Mouse (Mus musculus) midbrain, embryonic 11.5 days (tissue): ENCODE measurements around the gene Naa20. TPM values are rescaled to one million over a fixed set of nuclear protein-coding genes. Genes with fewer than 3 reads are reported as not detected.

Experiments used
- ATAC-seq: fragments of 200-750 bp; cut with Nextera tagmentation; 2 replicates; pipeline ENCODE4 v1.8.0; 2017; ENCODE audit warnings: moderate TSS enrichment, moderate library complexity; ENCODE audit not compliant: low FRiP score
- DNase-seq: peaks from one replicate; pipeline ENCODE4 v3.0.0; 2015; ENCODE audit warnings: low spot score; ENCODE audit errors: missing footprints
- H3K27ac ChIP-seq: fragments of 300-500 bp; sonication (generic); 2 replicates; pipeline ENCODE4 v1.5.1; 2014; ENCODE audit warnings: low read depth, low read length
- H3K27me3 ChIP-seq: fragments of 300-500 bp; sonication (generic); 2 replicates; pipeline ENCODE4 v1.6.1; 2014; ENCODE audit warnings: mild to moderate bottlenecking, low read length, moderate library complexity, mixed read lengths; ENCODE audit not compliant: control insufficient read depth, insufficient read depth
- H3K36me3 ChIP-seq: fragments of 300-500 bp; sonication (generic); 2 replicates; pipeline ENCODE4 v1.6.1; 2014; ENCODE audit warnings: mild to moderate bottlenecking, low read length, moderate library complexity, mixed read lengths; ENCODE audit not compliant: control insufficient read depth, insufficient read depth
- H3K4me1 ChIP-seq: fragments of 300-500 bp; sonication (generic); 2 replicates; pipeline ENCODE4 v1.6.1; 2014; ENCODE audit warnings: low read length; ENCODE audit not compliant: control insufficient read depth, insufficient read depth
- H3K4me2 ChIP-seq: fragments of 300-500 bp; sonication (generic); 2 replicates; pipeline ENCODE4 v1.6.1; 2014; ENCODE audit warnings: mild to moderate bottlenecking, moderate library complexity
- H3K4me3 ChIP-seq: fragments of 300-500 bp; sonication (generic); 2 replicates; pipeline ENCODE4 v1.5.1; 2014; ENCODE audit warnings: low read depth, low read length
- H3K9ac ChIP-seq: fragments of 300-500 bp; sonication (generic); 2 replicates; pipeline ENCODE4 v1.6.1; 2014; ENCODE audit warnings: low read length
- H3K9me3 ChIP-seq: fragments of 300-500 bp; sonication (generic); 2 replicates; pipeline ENCODE4 v1.6.1; 2016; ENCODE audit warnings: low read length; ENCODE audit not compliant: control insufficient read depth
- WGBS: fragments of 180-500 bp; shearing (Covaris S2); extraction: QIAGEN DNeasy Blood & Tissue Kit; methylation state at CpG from one replicate; pipeline ENCODE4 v1.1.7; 2014; 5-methylcytosine and 5-hydroxymethylcytosine counted together
- microRNA-seq: library from miRNA; unstranded; fragments of <30 nt; microRNA quantifications from one replicate; pipeline ENCODE4, GENCODE M21; 2017
- polyA plus RNA-seq: library from polyadenylated mRNA; unstranded; fragments of >200 nt; fragmentation: Nextera tagmentation; extraction: Ambion mirVana; gene quantifications from 2 replicates; pipeline ENCODE4 v1.2.1, GENCODE M21; 2014

The Naa20 gene
- polyA plus RNA-seq, 1 experiment from 2014 or later = 147 TPM

DNA sequence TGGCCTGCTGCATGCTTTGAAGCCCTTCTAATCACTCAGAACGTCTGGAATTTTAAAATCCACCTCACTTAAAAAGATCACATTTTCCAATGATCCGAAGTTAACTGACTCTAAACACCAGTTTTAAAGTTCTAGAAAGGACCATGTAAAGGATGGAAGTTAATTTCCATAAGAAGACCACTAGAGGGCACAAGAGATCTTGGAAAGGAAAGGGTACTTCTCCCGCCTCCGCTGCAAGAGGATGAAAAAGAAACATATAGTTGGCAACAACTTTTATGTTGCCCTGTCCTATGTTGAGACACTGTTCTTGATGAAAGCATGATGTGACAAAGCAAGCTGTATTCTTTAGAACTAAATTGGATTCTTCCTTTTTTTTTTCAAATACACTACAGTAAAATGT lies 55.6 kb downstream of the Naa20 start:
- no peaks in the 10 kb centered on the region for H3K27me3 ChIP-seq
- no peak overlapping the region for H3K27ac ChIP-seq
- 13% methylated on average over 4 of the region's 4 CpGs for WGBS
- no peak overlapping the region for H3K4me2 ChIP-seq
- peak; percentile 90 for DNase-seq
- peaks cover 5% of the 10 kb centered on the region for H3K4me1 ChIP-seq
- H3K4me3 ChIP-seq = no peak overlapping the region
- ATAC-seq = peak; percentile 33; the same call in 1 of the 2 replicates
- no peaks in the 10 kb centered on the region for H3K36me3 ChIP-seq
- no peaks in the 10 kb centered on the region for H3K9me3 ChIP-seq
- no peak overlapping the region for H3K9ac ChIP-seq

DNA sequence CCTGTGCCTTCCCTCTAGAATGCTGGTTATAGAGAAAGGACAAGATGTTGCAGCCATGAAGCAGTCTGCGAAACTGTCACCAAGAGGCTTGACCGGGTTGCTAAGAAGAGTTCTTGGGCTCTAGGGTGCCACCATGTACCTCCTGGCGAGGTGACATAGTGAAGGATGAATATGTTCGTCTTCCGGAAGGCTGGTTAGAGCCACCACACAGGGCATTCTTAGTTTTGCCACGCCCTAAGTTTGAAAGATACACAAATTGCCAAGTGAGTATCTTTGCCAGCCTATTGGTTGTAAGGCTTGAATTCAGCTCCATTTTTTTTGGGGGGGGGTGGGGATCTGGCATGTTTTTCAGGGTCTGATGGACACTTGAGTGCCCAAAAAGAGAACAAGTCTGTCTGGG lies 56.2 kb downstream of the Naa20 start:
- Histone ChIP-seq H3K4me2 (no peak overlapping the region), H3K27me3 (no peaks in the 10 kb centered on the region), H3K9ac (no peak overlapping the region), H3K27ac (no peak overlapping the region), H3K36me3 (no peaks in the 10 kb centered on the region), H3K4me3 (no peak overlapping the region), H3K9me3 (no peaks in the 10 kb centered on the region), H3K4me1 (peaks cover 5% of the 10 kb centered on the region)
- WGBS = 85% methylated on average over 6 of the region's 6 CpGs
- ATAC-seq (no peak), DNase-seq (peak; percentile 83)

DNA sequence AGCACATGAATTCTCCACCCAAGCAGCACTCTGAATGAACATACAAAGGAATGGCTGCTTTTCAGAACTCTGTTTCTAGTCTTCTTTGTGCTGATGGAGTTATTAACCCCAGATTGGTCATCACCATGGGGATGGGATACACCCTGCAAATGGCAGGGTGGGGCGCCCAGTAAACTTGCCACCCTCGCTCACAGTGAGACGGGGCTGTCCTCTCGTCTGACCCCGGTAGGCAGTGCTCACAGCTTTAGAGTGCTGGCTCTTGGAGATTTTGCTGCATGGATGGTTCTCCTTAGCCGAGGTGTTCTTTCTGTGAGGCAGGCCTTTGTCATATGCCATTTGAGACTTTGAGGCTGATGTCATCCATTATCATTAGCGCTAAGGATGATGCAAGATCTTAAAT lies 56.7 kb downstream of the Naa20 start:
- H3K4me2 ChIP-seq = no peak overlapping the region
- H3K36me3 ChIP-seq = no peaks in the 10 kb centered on the region
- H3K9me3 ChIP-seq = no peaks in the 10 kb centered on the region
- DNase-seq (peak; percentile 79), ATAC-seq (peak; percentile 77)
- 46% methylated on average over 7 of the region's 7 CpGs for WGBS
- H3K9ac ChIP-seq = no peak overlapping the region
- no peak overlapping the region for H3K4me3 ChIP-seq
- H3K4me1 ChIP-seq = peaks cover 5% of the 10 kb centered on the region
- H3K27ac ChIP-seq = no peak overlapping the region
- H3K27me3 ChIP-seq = no peaks in the 10 kb centered on the region

DNA sequence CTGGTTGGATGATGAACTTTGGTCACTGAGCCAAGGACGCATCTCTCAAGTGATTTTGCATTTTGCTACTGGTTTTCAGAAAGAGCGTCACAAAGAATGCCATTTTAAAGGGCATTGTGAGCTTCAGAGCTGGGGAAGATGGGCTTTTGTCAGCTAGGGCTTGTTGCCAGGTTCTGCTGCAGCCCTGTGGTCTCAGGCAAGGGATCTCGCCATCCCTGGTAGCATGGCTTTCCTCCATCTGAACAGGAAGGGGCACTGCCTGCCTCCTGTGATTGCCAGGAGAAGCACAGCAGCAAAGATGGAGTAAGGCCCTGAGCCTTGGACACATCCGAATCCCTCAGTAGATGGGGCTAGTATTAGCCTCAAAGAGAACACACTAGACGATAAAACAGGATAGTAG lies 60.0 kb downstream of the Naa20 start:
- no peaks in the 10 kb centered on the region for H3K36me3 ChIP-seq
- no peaks in the 10 kb centered on the region for H3K27me3 ChIP-seq
- no peak overlapping the region for H3K4me3 ChIP-seq
- H3K9me3 ChIP-seq = no peaks in the 10 kb centered on the region
- H3K27ac ChIP-seq = no peak overlapping the region
- DNase-seq = no peak
- 88% methylated on average over 5 of the region's 5 CpGs for WGBS
- H3K4me2 ChIP-seq = no peak overlapping the region
- H3K4me1 ChIP-seq = peaks cover 5% of the 10 kb centered on the region
- H3K9ac ChIP-seq = no peak overlapping the region
- no peak for ATAC-seq

Small RNAs within 50 kb of the gene (microRNA-seq; reads per million reads assigned to microRNA genes)
- not detected for gene Gm25026

Other genes with a start within 250 kb of the Naa20 start
- gene Rin2, start 226.9 kb upstream of the Naa20 start, polyA plus RNA-seq = 11.9 TPM in 2 replicates
- 0.87 and 1.2 TPM in 2 replicates for gene Cfap61, start 32.7 kb downstream of the Naa20 start, polyA plus RNA-seq
- 44.2 and 46.6 TPM in 2 replicates for gene Crnkl1, start 32.9 kb downstream of the Naa20 start, polyA plus RNA-seq